Mouse (Mus musculus): ENCODE measurements around the gene Slc6a21. TPM values are rescaled to one million over a fixed set of nuclear protein-coding genes. Genes with fewer than 3 reads are reported as not detected.

The Slc6a21 gene
- total and polyA plus RNA-seq, 3 experiments: not detected

- Histone ChIP-seq H3K4me1 (ENCODE audit: control insufficient read depth in 1 of 2, insufficient read depth in 2 of 2) (peaks cover 24 to 51% of the 10 kb centered on the region in 2 experiments), H3K4me3 (replicated peaks in 1 of 3; ENCODE audit: low read depth in 2 of 3, low read length in 2 of 3, poor library complexity in 1 of 3) (peak within 1 kb of the TSS; percentile 57 to 91 (median 81)), H3K9me3 (replicated peaks; ENCODE audit: low read length) (peaks cover 7% of the 10 kb centered on the region), H3K36me3 (replicated peaks in 1 of 2; ENCODE audit: control insufficient read depth in 1 of 2, insufficient read depth in 1 of 2, low read length in 1 of 2) (peaks cover 24 to 31% of the 10 kb centered on the region in 2 experiments), H3K27ac (ENCODE audit: insufficient read depth, low read depth) (peak within 1 kb of the TSS; percentile 96), H3K27me3 (replicated peaks) (no peaks in the 10 kb centered on the region), H3K4me2 (ENCODE audit: insufficient read depth, low read depth, poor library complexity, severe bottlenecking) (peak within 1 kb of the TSS; percentile 73), H3K79me2 (replicated peaks; ENCODE audit: control insufficient read depth, extremely low read depth, insufficient read depth, poor library complexity, severe bottlenecking) (peaks cover 2% of the 10 kb centered on the region; the same call in 1 of the 2 replicates), H3K9ac (ENCODE audit: insufficient read depth, low read depth) (peak within 1 kb of the TSS; percentile 98)
- in situ Hi-C loops (cut with MboI; ENCODE audit: low pct_ligation_motif_present, low pct_unique_long_range_greater_than_20kb, low sequenced_read_pairs) (loop anchor here (5.0 kb wide), 1 partner anchor 33 kb away; no protein-coding TSS in a partner anchor), dilution Hi-C loops (cut with MboI; ENCODE audit: extremely low pct_ligation_motif_present, extremely low pct_unique_long_range_greater_than_20kb, low sequenced_read_pairs) (no loop called here)
- peak; percentile 93 for DNase-seq (ENCODE audit: extremely low read depth)
- no peak for TF ChIP-seq GABPA (IDR thresholded peaks at IDR 0.05; ENCODE audit: insufficient replicate concordance, low read depth, low read length)
- peak; percentile 90 for TF ChIP-seq ELF1 (IDR thresholded peaks at IDR 0.05; ENCODE audit: low read depth, low read length)
- 0 out of 2 replicates have a peak, but pooled peaks have one; percentile 12 for TF ChIP-seq CHD2 (IDR thresholded peaks at IDR 0.05; ENCODE audit: low read length)
- peak; percentile 18; the same call in 1 of the 2 replicates for TF ChIP-seq SIN3A (IDR thresholded peaks at IDR 0.05; ENCODE audit: low read length)
- 0 out of 2 replicates have a peak, but pooled peaks have one; percentile 44 for TF ChIP-seq MXI1 (IDR thresholded peaks at IDR 0.05; ENCODE audit: low read depth, low read length)
- peak; percentile 60 for TF ChIP-seq ETS1 (conservative IDR thresholded peaks at IDR 0.05; ENCODE audit: low read depth, low read length)
- TF ChIP-seq SMC3 (IDR thresholded peaks at IDR 0.05; ENCODE audit: low read depth, low read length): no peak
- 0 out of 2 replicates have a peak, but pooled peaks have one; percentile 23 for TF ChIP-seq POLR2AphosphoS2 (IDR thresholded peaks at IDR 0.05; ENCODE audit: low read depth, low read length)
- peak; percentile 78 for TF ChIP-seq TBP (conservative IDR thresholded peaks at IDR 0.05; ENCODE audit: low read depth, low read length)
- peak; percentile 88 for TF ChIP-seq TCF12 (IDR thresholded peaks at IDR 0.05; ENCODE audit: low read depth, low read length)
- TF ChIP-seq MAFK (IDR thresholded peaks at IDR 0.05; ENCODE audit: insufficient replicate concordance, low read length): no peak
- TF ChIP-seq EP300 (IDR thresholded peaks at IDR 0.05; ENCODE audit: low read length): peak; percentile 78
- TF ChIP-seq IRF4 (IDR thresholded peaks at IDR 0.05; ENCODE audit: low read depth, low read length): peak; percentile 75; the same call in 1 of the 2 replicates
- peak; percentile 19; the same call in 1 of the 2 replicates for TF ChIP-seq MYC (IDR thresholded peaks at IDR 0.05; ENCODE audit: low read depth, low read length)
- TF ChIP-seq BHLHE40 (IDR thresholded peaks at IDR 0.05; ENCODE audit: low read depth, low read length): peak; percentile 61
- TF ChIP-seq POLR2A (IDR thresholded peaks at IDR 0.05; ENCODE audit: low read depth, low read length): peak; percentile 73
- TF ChIP-seq E2F4 (IDR thresholded peaks at IDR 0.05; ENCODE audit: insufficient replicate concordance, low read depth, low read length): no peak
- TF ChIP-seq MAZ (IDR thresholded peaks at IDR 0.05; ENCODE audit: low read depth, low read length): peak; percentile 47; the same call in 1 of the 2 replicates
- TF ChIP-seq CTCF (conservative IDR thresholded peaks at IDR 0.05 in 1 of 2, IDR thresholded peaks at IDR 0.05 in 1 of 2; ENCODE audit: low read depth in 2 of 2, low read length in 2 of 2): no peak
- peak; percentile 52 for TF ChIP-seq HCFC1 (IDR thresholded peaks at IDR 0.05; ENCODE audit: low read depth, low read length)
- no peak for TF ChIP-seq RAD21 (IDR thresholded peaks at IDR 0.05; ENCODE audit: low read depth, low read length)
These were observed 38.4 kb upstream of the Slc6a21 start, which contains the start of gene Cd37 for GRCm38 (mm10) chr7:45238723-45239496. Gene Cd37 (minus strand): TSS chr7:45239115.
